Mouse (Mus musculus) olfactory bulb, adult 2 months (tissue): ENCODE results near the gene Hist1h4c.

Experiments
- CTCF ChIP-seq: fragments of 200-500 bp; IDR thresholded peaks from 2 replicates; pipeline ENCODE4 v1.5.1; 2012; ENCODE audit warnings: low read depth, mild to moderate bottlenecking, low read length, moderate library complexity; ENCODE audit not compliant: insufficient read depth
- POLR2A ChIP-seq: fragments of 200-500 bp; IDR thresholded peaks from 2 replicates; pipeline ENCODE4 v1.6.1; 2012; ENCODE audit warnings: mild to moderate bottlenecking, low read depth, low read length, moderate library complexity; ENCODE audit not compliant: insufficient read depth

GRCm38 (mm10) chr13:23659636-23660366, 38.5 kb downstream of the Hist1h4c start:
- TF ChIP-seq POLR2A, result no peak
- no peak for TF ChIP-seq CTCF
